In genomic region chr9:50849755-50850154, GRCm38 (mm10) we compare ENCODE assay signal across 8 mouse cellular contexts. TPM values are rescaled to one million over a fixed set of nuclear protein-coding genes. Genes with fewer than 3 reads are reported as not detected.
DNase-seq lines count a peak whose midpoint lies in the region; ATAC-seq lines count a peak whose summit lies in the region.
"Had no signal": no experiment of that assay in that cellular context is flagged by ENCODE, and none has a peak within 500 bp of the region (broad histone marks: within the 10 kb centered on the region; RNA-seq: fewer than 3 reads in every experiment).

No protein-coding gene starts in this region.

- peak overlapping the region; percentile 66; the same call in 1 of the 2 replicates for H3K9ac ChIP-seq in heart, embryonic 13.5 days
- no peak overlapping the region for H3K9ac ChIP-seq in lung, embryonic 16.5 days (ENCODE audit: low read length)
- H3K9ac ChIP-seq in stomach, embryonic 14.5 days (replicated peaks; ENCODE audit: low read depth, low read length), result no peak overlapping the region
- H3K9ac ChIP-seq: neural tube, embryonic 12.5 days had no signal

- peaks cover 3% of the 10 kb centered on the region; the same call in 1 of the 2 replicates for H3K36me3 ChIP-seq in heart, embryonic 13.5 days
- 0 out of 2 replicates have a peak, but pooled peaks cover 2% of the 10 kb centered on the region for H3K36me3 ChIP-seq in lung, embryonic 16.5 days (ENCODE audit: control insufficient read depth, insufficient read depth, low read length)
- H3K36me3 ChIP-seq in stomach, embryonic 14.5 days (ENCODE audit: control insufficient read depth, insufficient read depth, low read length), result no peaks in the 10 kb centered on the region
- H3K36me3 ChIP-seq: neural tube, embryonic 12.5 days had no signal

- no peak for DNase-seq in heart, postnatal 36 days
- DNase-seq in lung, postnatal 4 days, result no peak

- no peak overlapping the region; the same call in 1 of the 2 replicates for H3K27ac ChIP-seq in heart, embryonic 13.5 days (replicated peaks)
- peak overlapping the region; percentile 41; the same call in 1 of the 2 replicates for H3K27ac ChIP-seq in lung, embryonic 16.5 days (ENCODE audit: low read length)
- peak overlapping the region; percentile 72; the same call in 1 of the 2 replicates for H3K27ac ChIP-seq in stomach, embryonic 14.5 days (ENCODE audit: low read length)
- H3K27ac ChIP-seq: neural tube, embryonic 12.5 days had no signal

- peaks cover 46% of the 10 kb centered on the region for H3K4me1 ChIP-seq in heart, embryonic 13.5 days
- H3K4me1 ChIP-seq in lung, embryonic 16.5 days (replicated peaks; ENCODE audit: control insufficient read depth, insufficient read depth, low read length), result peaks cover 25% of the 10 kb centered on the region
- H3K4me1 ChIP-seq in stomach, embryonic 14.5 days (ENCODE audit: control insufficient read depth, insufficient read depth, low read length), result peaks cover 30% of the 10 kb centered on the region
- H3K4me1 ChIP-seq: neural tube, embryonic 12.5 days had no signal

- H3K4me3 ChIP-seq in heart, embryonic 13.5 days, result no peak overlapping the region
- H3K4me3 ChIP-seq in lung, embryonic 16.5 days (ENCODE audit: low read length), result no peak overlapping the region
- H3K4me3 ChIP-seq in stomach, embryonic 14.5 days (ENCODE audit: low read depth, low read length), result no peak overlapping the region
- H3K4me3 ChIP-seq: neural tube, embryonic 12.5 days had no signal

- intact Hi-C loops in heart, postnatal 36 days (cut with DNase I), result loop anchor here (1.0 to 5.0 kb wide), 4 partner anchors 160 to 303 kb away; partner anchors contain the start of gene Sik2

- H3K27me3 ChIP-seq in heart, embryonic 13.5 days (replicated peaks), result no peaks in the 10 kb centered on the region
- no peaks in the 10 kb centered on the region for H3K27me3 ChIP-seq in lung, embryonic 16.5 days (ENCODE audit: control insufficient read depth, insufficient read depth, low read depth, low read length)
- H3K27me3 ChIP-seq in stomach, embryonic 14.5 days (ENCODE audit: control insufficient read depth, insufficient read depth, low read length), result no peaks in the 10 kb centered on the region
- H3K27me3 ChIP-seq: neural tube, embryonic 12.5 days had no signal

- no peaks in the 10 kb centered on the region for H3K9me3 ChIP-seq in heart, embryonic 13.5 days
- no peaks in the 10 kb centered on the region for H3K9me3 ChIP-seq in lung, embryonic 16.5 days (ENCODE audit: control insufficient read depth, low read length)
- H3K9me3 ChIP-seq in stomach, embryonic 14.5 days (ENCODE audit: control insufficient read depth, low read depth, low read length), result no peaks in the 10 kb centered on the region
- H3K9me3 ChIP-seq: neural tube, embryonic 12.5 days had no signal

- ATAC-seq in heart, embryonic 13.5 days (ENCODE audit: extremely low read depth, insufficient number of reproducible peaks, low FRiP score, low TSS enrichment), result no peak
- ATAC-seq in lung, embryonic 16.5 days (ENCODE audit: low read depth), result peak; percentile 41
- ATAC-seq in erythroid progenitor cell, adult 5-6 weeks (replicated peaks; ENCODE audit: low FRiP score, poor library complexity, severe bottlenecking), result 0 out of 2 replicates have a peak, but pooled peaks have one; percentile 18
- ATAC-seq in stomach, embryonic 14.5 days (ENCODE audit: insufficient number of reproducible peaks, insufficient read depth, low FRiP score, low read depth), result peak; percentile 57; the same call in 1 of the 2 replicates
- ATAC-seq in monocyte, adult 5-6 weeks (replicated peaks; ENCODE audit: insufficient number of reproducible peaks, low FRiP score, low TSS enrichment, poor library complexity, severe bottlenecking), result no peak

- 50% methylated on average over 9 of the region's 9 CpGs for WGBS in heart, embryonic 13.5 days
- 47% methylated on average over 9 of the region's 9 CpGs for WGBS in lung, embryonic 16.5 days
- 58% methylated on average over 9 of the region's 9 CpGs for WGBS in stomach, embryonic 14.5 days

- peak overlapping the region; percentile 60 for H3K4me2 ChIP-seq in heart, embryonic 13.5 days
- peak overlapping the region; percentile 18 for H3K4me2 ChIP-seq in lung, embryonic 16.5 days (ENCODE audit: low read depth, low read length)
- H3K4me2 ChIP-seq in stomach, embryonic 14.5 days (replicated peaks; ENCODE audit: low read depth, low read length), result peak overlapping the region; percentile 29
- H3K4me2 ChIP-seq: neural tube, embryonic 12.5 days had no signal

RNA-seq across cellular contexts. Expression of gene Ppp2r1b, which starts 4.7 kb away (rescaled TPM):
- 46.3 and 48.6 TPM in 2 replicates for polyA plus RNA-seq in heart, embryonic 13.5 days (2015; fragmentation: Nextera tagmentation; extraction: Ambion mirVana)
- total RNA-seq in heart, postnatal 36 days (2021), result 10 to 100 TPM; 11.4 to 12.5 TPM
- polyA plus RNA-seq in lung, embryonic 16.5 days (2015; fragmentation: Nextera tagmentation; extraction: Ambion mirVana), result 58.9 and 60.3 TPM in 2 replicates
- 88.0 and 88.3 TPM in 2 replicates for total RNA-seq in erythroid progenitor cell, adult 5-6 weeks (2015; ENCODE audit: low replicate concordance)
- 87.7 and 116 TPM in 2 replicates for total RNA-seq in erythroid progenitor cell, adult 5-6 weeks (2017; ENCODE audit: low replicate concordance)
- polyA plus RNA-seq in stomach, embryonic 14.5 days (2014; fragmentation: Nextera tagmentation; extraction: Ambion mirVana), result 73.1 and 77.7 TPM in 2 replicates
- 19.3 to 41.0 TPM (median 25.7 TPM) in 3 replicates for total RNA-seq in monocyte, adult 5-6 weeks (2017)

Comparison
In these comparisons a context has a peak if more than half of its experiments do, and no peak if none do; other contexts are left out.
1. ATAC-seq: peak in lung, embryonic 16.5 days (single experiment), erythroid progenitor cell, adult 5-6 weeks (single experiment) and stomach, embryonic 14.5 days (single experiment); none in heart, embryonic 13.5 days (single experiment) and monocyte, adult 5-6 weeks (single experiment).
2. Peak in every context shown above with its lines, with median percentiles within 50 percentile points of each other: H3K4me2 ChIP-seq.